Mouse (Mus musculus) frontal cortex, postnatal 14 days (tissue): Measurements from ENCODE around the gene Omd.
"Not testable (repeated sequence)": the region's sequence is repeated elsewhere in the genome, so short reads cannot be mapped to it uniquely, and the experiment has no call there.

ENCODE experiments used
- DNase-seq, 2 experiments: peaks; one replicate each; pipeline ENCODE4 v3.0.0; 2022; ENCODE audit warnings: low spot score in 2 of 2

The Omd gene

GRCm38 (mm10) chr13:49581541-49582530 lies at the start of gene Omd:
Gene Omd (plus strand): TSS chr13:49582462.
- no peak for DNase-seq

GRCm38 (mm10) chr13:49536946-49537345 lies 45.3 kb upstream of the Omd start:
- no peak for DNase-seq

GRCm38 (mm10) chr13:49538693-49539092 lies 43.6 kb upstream of the Omd start:
- no peak for DNase-seq

GRCm38 (mm10) chr13:49544279-49544678 lies 38.0 kb upstream of the Omd start, which contains the start of gene Aspn:
Gene Aspn (plus strand): TSS chr13:49544443.
- DNase-seq: no peak

- no peak for DNase-seq
Observed at GRCm38 (mm10) chr13:49545646-49546045, 36.6 kb upstream of the Omd start.

- DNase-seq: no peak
Observed at GRCm38 (mm10) chr13:49546517-49546916, 35.7 kb upstream of the Omd start.

GRCm38 (mm10) chr13:49547563-49548150 lies 34.6 kb upstream of the Omd start:
- no peak for DNase-seq

GRCm38 (mm10) chr13:49549616-49550015 lies 32.6 kb upstream of the Omd start:
- no peak for DNase-seq

- no peak for DNase-seq
Observed at GRCm38 (mm10) chr13:49554519-49554918, 27.7 kb upstream of the Omd start.

GRCm38 (mm10) chr13:49556203-49556602 lies 26.1 kb upstream of the Omd start:
- no peak for DNase-seq

- no peak for DNase-seq
Observed at GRCm38 (mm10) chr13:49556924-49557323, 25.3 kb upstream of the Omd start.

- no peak for DNase-seq
Observed at GRCm38 (mm10) chr13:49559185-49559584, 23.1 kb upstream of the Omd start.

GRCm38 (mm10) chr13:49560886-49561285 lies 21.4 kb upstream of the Omd start:
- no peak for DNase-seq

- no peak for DNase-seq
Observed at GRCm38 (mm10) chr13:49564347-49564746, 17.9 kb upstream of the Omd start.

- DNase-seq: no peak
Observed at GRCm38 (mm10) chr13:49570371-49570770, 11.9 kb upstream of the Omd start.

GRCm38 (mm10) chr13:49571418-49571817 lies 10.8 kb upstream of the Omd start:
- DNase-seq: no peak

- no peak for DNase-seq
Observed at GRCm38 (mm10) chr13:49583859-49584258, 1.6 kb downstream of the Omd start.

- DNase-seq: no peak
Observed at GRCm38 (mm10) chr13:49584307-49585005, 2.2 kb downstream of the Omd start.

GRCm38 (mm10) chr13:49586062-49586461 lies 3.8 kb downstream of the Omd start:
- no peak for DNase-seq

GRCm38 (mm10) chr13:49602541-49602940 lies 20.3 kb downstream of the Omd start:
- not testable (repeated sequence) for DNase-seq

GRCm38 (mm10) chr13:49603603-49604002 lies 21.3 kb downstream of the Omd start:
- DNase-seq: no peak

- no peak for DNase-seq
Observed at GRCm38 (mm10) chr13:49607714-49608113, 25.5 kb downstream of the Omd start, which contains the start of gene Ogn. Gene Ogn (plus strand): TSS chr13:49608046.
